Mouse (Mus musculus): Measurements from ENCODE around the gene Fcgr2b.
A peak's percentile ranks its signal among the peaks of the same experiment; 100 is the strongest.
"Not testable (repeated sequence)": the region's sequence is repeated elsewhere in the genome, so short reads cannot be mapped to it uniquely, and the experiment has no call there.

Gene Fcgr2b

DNA sequence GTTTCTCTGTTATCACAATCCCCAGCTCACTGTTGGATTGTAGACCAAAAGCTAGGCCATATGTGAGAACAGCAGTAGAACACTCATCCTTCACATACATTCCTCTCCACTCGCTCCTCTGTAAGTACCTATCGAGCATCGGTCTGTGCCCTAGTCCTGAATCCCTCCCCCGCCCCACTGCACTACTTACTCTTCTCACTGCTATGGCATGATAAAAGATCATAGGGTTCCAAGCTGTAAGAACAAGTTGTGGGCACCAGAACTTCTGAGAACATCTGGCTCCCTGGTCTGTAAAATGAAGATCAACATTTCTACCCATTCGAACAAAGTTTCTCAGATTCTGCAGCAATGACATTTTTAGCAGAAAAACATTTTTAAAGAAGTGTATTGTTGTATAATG is at the start of gene Fcgr2b:
Gene Fcgr2b (minus strand): TSS at position 101 of the 400 bp plus-strand sequence.
- DNase-seq: no peak

DNA sequence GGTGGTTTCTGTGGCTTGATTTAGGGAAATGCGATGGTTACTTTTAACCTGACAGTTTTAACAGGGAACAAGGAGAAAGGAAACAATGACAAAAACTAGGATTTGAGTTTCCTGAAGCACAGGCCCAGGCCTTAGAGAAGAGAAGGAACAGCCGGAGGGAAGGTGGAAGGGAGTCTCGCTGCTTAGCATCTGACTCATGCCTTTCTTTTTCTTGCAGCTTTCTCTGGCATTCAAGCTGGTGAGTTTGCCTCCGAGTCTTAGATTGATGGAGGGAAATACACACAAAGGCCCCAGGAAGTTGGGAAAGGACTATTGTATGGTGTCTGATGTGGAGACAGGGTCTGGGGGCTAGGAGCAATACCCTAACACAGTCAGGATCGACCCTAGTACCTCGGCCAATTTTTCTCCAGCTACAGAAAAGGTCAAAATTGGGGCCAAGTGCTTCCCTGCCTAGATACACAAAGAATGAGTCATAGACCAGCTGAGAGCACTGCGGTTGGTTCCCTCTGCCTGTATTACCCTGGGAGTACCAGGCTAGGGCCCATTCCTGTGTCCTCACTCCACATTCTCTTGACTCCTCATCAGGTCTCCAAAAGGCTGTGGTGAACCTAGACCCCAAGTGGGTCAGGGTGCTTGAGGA is 43.1 kb upstream of the Fcgr2b start:
- no peak for DNase-seq

GRCm38 (mm10) chr1:171018737-171019136 is 42.4 kb upstream of the Fcgr2b start, which contains the start of gene Fcgr4:
Fcgr4 (plus strand) TSS chr1:171018920.
- no peak for DNase-seq

- DNase-seq: no peak
These were observed 41.3 kb upstream of the Fcgr2b start for GRCm38 (mm10) chr1:171017468-171018158.

DNA sequence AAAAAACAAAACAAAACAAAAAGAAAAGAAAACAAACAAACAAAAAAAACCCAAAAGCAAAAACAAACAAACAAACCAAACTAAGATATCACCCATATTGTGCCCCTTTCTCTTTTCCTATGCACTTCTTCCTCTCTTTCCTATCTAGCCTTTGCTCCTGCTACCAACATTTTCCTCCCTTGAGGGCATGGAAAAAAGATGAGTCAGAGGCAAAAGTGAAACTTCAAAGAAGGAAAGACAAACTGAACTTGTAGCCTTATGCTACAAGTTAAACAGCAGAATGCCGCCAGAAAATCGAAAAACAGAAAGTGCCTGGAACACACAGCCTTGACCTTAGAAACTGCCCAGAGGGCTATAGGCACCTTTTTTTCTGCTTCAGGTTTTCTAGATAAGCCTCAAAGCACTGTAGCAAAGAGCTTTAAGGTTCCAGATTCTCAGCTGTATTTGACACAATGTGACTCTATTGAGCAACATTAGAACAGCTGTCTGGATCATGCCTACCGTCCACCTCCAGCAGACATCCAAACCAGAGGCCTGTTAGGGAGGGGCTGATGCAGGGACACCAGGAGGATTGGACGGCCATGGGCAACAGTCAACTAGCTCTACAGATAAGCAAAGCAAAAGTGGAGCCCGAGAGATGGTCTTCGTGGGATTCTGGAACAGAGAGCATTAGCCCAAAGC is 40.5 kb upstream of the Fcgr2b start:
- no peak for DNase-seq

GRCm38 (mm10) chr1:171011733-171012132 is 35.4 kb upstream of the Fcgr2b start:
- no peak for DNase-seq

GRCm38 (mm10) chr1:171006905-171007304 is 30.6 kb upstream of the Fcgr2b start:
- DNase-seq: no peak

- DNase-seq: no peak
These were observed 30.0 kb upstream of the Fcgr2b start for GRCm38 (mm10) chr1:171006335-171006734.

DNA sequence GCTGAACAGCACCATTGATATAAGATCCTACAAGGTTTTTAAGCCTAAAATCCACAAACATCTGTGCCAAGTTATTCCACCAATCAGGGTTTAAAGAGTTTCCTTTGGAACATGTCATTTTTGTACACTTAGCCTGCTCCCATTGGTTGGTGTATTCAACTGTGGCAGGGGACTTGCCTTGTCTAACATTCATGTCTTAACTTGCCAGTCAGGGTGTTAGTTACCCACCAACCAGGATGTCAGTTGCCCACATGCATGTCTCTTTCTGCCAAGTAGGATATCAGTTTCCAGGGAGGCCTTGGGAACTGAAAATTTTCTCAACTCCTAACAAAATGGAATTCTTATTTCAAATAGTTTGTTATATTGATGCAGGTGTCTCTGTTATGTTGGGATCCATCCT is 29.2 kb upstream of the Fcgr2b start:
- no peak for DNase-seq

- DNase-seq: no peak
These were observed 28.7 kb upstream of the Fcgr2b start for GRCm38 (mm10) chr1:171005081-171005480.

DNA sequence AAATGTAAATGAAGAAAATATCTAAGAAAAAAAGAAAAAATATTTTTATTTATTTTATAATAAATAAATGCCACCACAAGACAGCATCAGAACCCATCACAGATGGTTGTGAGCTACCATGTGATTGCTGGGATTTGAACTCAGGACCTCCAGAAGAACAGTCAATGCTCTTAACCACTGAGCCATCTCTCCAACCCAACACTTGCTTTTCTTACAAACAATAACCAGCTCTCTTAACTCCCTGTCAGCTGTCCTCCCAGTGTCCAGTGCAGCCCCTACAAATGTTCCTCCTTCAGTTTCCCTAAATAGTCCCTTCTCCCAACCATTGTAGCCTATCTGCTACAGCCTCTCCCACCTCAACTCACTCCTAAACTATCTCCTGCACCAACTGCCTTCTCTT is 23.5 kb upstream of the Fcgr2b start:
- DNase-seq: no peak

- DNase-seq: peak; percentile 38
These were observed 21.7 kb upstream of the Fcgr2b start for GRCm38 (mm10) chr1:170997756-170998655.

DNA sequence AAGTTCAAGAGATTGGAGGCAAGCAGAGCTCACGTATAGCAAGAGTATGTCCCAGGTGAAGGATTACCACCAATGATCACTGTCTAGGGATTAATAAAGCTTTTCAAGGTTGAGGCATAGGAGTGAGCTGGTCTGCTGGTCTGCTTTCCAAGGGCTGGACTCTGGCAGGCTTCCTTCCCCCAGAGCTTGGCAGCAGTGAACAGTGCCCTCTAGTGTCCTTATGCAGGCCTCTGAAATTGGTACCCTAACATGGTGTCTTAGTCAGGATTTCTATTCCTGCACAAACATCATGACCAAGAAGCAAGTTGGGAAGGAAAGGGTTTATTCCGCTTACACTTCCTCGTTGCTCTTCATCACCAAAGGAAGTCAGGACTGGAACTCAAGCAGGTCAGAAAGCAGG is 20.4 kb upstream of the Fcgr2b start:
- DNase-seq: peak; percentile 73

GRCm38 (mm10) chr1:170996034-170996433 is 19.7 kb upstream of the Fcgr2b start:
- DNase-seq: no peak

DNA sequence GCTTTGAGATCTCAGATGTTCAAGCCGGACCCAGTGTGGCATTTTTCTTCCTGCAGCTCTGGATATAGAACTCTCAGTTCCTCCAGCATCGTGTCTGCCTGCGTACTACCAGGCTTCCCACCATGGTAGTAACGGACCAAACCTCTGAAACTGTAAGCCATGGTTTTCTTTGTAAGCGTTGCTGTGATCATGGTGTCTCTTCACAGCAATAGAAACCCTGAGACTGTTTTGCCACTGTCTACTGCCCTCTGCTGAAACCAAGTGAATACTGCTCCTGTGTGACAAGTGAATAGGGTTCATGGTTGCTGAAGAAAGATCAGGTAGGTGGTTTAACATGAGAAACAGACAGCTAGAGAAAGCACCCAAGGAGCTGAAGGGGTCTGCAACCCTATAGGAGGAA is 16.2 kb upstream of the Fcgr2b start:
- peak; percentile 56 for DNase-seq

DNA sequence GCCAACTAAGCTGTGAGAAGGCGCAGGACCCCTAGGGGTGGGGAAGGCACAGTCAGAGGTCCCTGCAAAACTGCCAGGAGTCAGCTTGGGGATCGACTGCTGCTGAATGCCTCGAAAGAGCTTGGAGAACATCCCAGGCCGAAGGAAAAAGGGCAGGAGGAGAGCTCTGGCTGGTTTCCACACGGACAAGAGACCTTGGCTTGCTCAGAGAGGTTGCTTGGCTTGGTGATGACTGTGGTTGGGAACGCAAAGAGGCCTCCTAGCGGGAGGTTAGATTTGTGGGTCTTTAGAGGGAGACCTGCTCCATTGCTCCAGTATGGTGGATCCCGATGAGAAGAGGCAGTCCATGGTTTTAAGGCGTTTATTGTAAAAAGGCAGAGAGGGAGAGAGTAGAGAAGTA is 13.3 kb upstream of the Fcgr2b start:
- DNase-seq: no peak

GRCm38 (mm10) chr1:170985861-170986260 is 9.5 kb upstream of the Fcgr2b start:
- DNase-seq: no peak

DNA sequence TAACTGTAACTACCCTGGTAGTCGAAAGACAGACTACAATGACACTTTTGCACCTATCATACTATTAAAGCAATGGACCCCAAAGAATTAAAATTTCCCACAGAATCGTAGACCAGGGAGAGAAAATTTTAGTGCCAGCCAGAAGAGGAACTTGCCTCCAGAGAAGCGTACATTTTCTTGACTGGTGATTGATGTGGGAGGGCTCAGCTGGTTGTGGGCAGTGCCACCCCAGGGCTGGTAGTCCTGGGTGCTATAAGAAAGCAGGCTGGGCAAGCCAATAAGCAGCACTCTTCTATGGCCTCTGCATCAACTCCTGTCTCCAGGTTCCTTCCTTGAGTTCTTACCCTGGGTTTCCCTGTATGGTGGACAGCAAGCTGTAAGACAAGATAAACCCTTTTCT is 8.7 kb upstream of the Fcgr2b start:
- no peak for DNase-seq

- DNase-seq: no peak
These were observed 6.7 kb upstream of the Fcgr2b start for GRCm38 (mm10) chr1:170983066-170983465.

DNA sequence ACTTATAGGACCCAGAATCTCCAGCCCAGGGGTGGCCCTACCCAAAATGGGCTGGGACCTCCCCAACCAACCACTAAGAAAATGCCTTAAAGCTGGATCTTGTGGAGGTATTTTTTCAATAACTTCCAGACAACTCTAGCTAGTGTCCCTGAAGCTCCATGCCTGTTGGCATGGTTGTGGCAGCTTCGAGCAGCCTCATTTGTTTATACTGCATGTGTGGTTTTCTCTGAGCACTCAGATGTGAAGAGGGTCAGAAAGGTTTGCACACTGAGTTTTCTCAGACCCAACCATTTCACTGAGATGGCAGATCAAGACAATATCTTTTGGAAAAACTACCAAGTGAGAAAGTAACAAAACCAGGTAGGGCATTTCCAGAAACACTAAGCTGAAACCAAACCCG is 6.0 kb upstream of the Fcgr2b start:
- DNase-seq: no peak

DNA sequence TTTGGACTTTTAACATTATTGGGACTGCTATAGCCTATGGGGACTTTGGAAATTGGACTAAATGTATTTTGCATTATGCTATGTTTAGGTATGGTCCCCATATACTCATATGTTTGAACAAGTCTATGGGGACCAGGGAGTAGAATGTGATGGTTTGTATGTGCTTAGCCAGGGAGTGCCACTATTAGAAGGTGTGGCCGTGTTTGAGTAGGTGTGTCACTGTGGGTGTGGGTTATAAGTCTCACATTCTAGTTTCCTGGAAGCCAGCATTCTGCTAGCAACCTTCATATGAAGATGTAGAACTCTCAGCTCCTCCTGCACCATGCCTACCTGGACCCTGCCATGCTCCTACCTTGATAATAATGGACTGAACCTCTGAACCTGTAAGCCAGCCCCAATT is 5.3 kb upstream of the Fcgr2b start:
- not testable (repeated sequence) for DNase-seq

DNA sequence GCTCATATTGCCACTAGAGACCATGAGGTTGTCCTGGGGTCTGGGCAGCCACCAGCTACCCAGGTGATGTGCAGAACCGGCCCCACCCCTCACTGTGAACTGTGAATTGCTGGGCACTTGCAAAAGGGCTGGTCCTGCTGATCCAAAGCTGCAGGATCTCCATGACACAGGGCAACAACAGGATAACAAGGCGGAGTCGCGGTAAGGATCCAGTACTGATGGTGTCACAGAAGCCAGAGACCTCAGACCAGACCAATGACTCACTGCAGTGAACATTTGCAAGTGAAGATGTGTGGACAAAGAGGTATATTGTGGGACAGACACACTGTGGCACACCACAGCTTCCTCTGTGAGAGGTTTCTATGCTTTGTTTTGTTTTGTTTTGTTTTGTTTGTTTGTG is 2.3 kb upstream of the Fcgr2b start:
- no peak for DNase-seq

DNA sequence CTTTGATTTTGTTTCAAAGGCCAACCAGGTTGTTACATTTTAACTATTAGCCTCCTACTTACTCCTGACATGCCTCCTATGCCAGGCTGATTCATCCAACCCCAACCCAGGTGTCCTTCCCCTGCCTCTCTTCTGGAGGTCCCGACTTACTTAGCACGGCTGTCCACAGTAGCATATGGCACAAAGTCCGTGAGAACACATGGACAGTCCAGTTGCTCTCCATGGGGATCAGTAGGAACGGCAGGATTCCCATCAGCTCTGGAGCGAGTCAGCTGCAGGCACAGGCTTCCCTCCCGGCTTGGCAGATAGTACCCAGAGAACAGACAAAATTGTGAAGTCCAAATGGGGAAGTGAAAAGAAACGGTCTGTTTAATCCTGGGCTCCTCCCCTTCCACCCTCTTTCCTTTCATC is 591 bp downstream of the Fcgr2b start:
- peak; percentile 72 for DNase-seq

All from kidney, postnatal 14 days (tissue).